Mouse (Mus musculus) G1E (cell line): ENCODE results near the gene Btnl4. TPM values are rescaled to one million over a fixed set of nuclear protein-coding genes. Genes with fewer than 3 reads are reported as not detected.
"Not testable (repeated sequence)": the region's sequence is repeated elsewhere in the genome, so short reads cannot be mapped to it uniquely, and the experiment has no call there.

Experiments used
- ATAC-seq: 2 replicates; pipeline ENCODE4 v1.8.0; 2016; ENCODE audit warnings: mild to moderate bottlenecking; ENCODE audit not compliant: insufficient number of reproducible peaks, poor library complexity, low FRiP score, severe bottlenecking; ENCODE audit errors: extremely low read depth
- DNase-seq: peaks from one replicate; pipeline ENCODE4 v3.0.0; 2012; ENCODE audit warnings: low spot score
- H3K27me3 ChIP-seq: 2 replicates; pipeline ENCODE4 v1.6.1; 2012; ENCODE audit warnings: mild to moderate bottlenecking, low read length, inconsistent platforms; ENCODE audit not compliant: insufficient read depth
- H3K36me3 ChIP-seq: replicated peaks from 2 replicates; pipeline ENCODE3; 2012; ENCODE audit warnings: mild to moderate bottlenecking, inconsistent platforms
- H3K4me1 ChIP-seq: 2 replicates; pipeline ENCODE4 v1.6.1; 2012; ENCODE audit warnings: low read depth, low read length, inconsistent platforms, mixed read lengths; ENCODE audit not compliant: insufficient read depth
- H3K4me3 ChIP-seq: 2 replicates; pipeline ENCODE4 v1.5.1; 2012; ENCODE audit warnings: low read depth, mild to moderate bottlenecking, inconsistent platforms, low read length, moderate library complexity, mixed read lengths
- H3K9me3 ChIP-seq: replicated peaks from 2 replicates; pipeline ENCODE4 v1.6.1; 2012; ENCODE audit warnings: inconsistent platforms
- CTCF ChIP-seq: IDR thresholded peaks from 2 replicates; pipeline ENCODE4 v1.5.1; 2012; ENCODE audit warnings: low read depth, low read length, inconsistent platforms, mixed read lengths
- GATA1 ChIP-seq: IDR thresholded peaks from 2 replicates; pipeline ENCODE4 v1.6.1; 2012; ENCODE audit warnings: borderline replicate concordance, low read length, inconsistent platforms, mixed read lengths
- GATA2 ChIP-seq: IDR thresholded peaks from 2 replicates; pipeline ENCODE4 v1.6.1; 2012; ENCODE audit warnings: low read depth, low read length, inconsistent platforms, borderline replicate concordance
- POLR2AphosphoS5 ChIP-seq: IDR thresholded peaks from 2 replicates; pipeline ENCODE4 v1.6.1; 2012; ENCODE audit warnings: low read depth, low read length, inconsistent platforms; ENCODE audit not compliant: insufficient replicate concordance
- TAL1 ChIP-seq: conservative IDR thresholded peaks from 2 replicates; pipeline ENCODE4 v1.6.1; 2012; ENCODE audit warnings: low read depth, low read length, inconsistent platforms, mixed read lengths
- polyA plus RNA-seq: library from polyadenylated mRNA; stranded (reverse); fragments of >175 nt; gene quantifications from 2 replicates; pipeline ENCODE4 v1.2.3, GENCODE M21; 2012
- total RNA-seq, 2 experiments: library from RNA; stranded (forward) in 1 of 2; stranded (reverse) in 1 of 2; fragments of 200-1000 nt in 1 of 2; fragments of >200 nt in 1 of 2; fragmentation: Nextera tagmentation in 1 of 2; gene quantifications; 2 replicates each; pipeline ENCODE4 v1.2.3; 2014 to 2017

The Btnl4 gene
- total and polyA plus RNA-seq, 3 experiments = 0.22 TPM; not detected in 2

DNA sequence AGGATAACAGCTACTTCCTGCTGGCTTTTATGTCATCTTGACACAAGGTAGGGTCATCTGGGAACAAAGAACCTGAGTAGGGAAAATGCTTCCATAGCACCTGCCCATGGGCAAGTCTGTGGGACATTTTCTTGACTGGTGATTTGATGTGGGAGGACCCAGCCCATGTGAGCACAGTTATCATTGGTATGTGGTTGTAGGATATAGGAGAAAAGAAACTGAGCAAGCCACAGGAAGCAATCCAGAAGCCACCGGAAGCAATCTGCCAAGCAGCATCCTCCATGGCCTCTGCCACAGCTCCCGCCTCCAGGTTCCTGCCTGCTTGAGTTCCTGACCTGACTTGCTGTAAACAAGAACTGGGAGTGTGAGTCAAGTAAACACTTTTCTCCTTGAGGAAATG lies 6.6 kb downstream of the Btnl4 start:
- H3K36me3 ChIP-seq = no peaks in the 10 kb centered on the region
- no peaks in the 10 kb centered on the region for H3K27me3 ChIP-seq
- no peak for DNase-seq
- no peaks in the 10 kb centered on the region for H3K4me1 ChIP-seq
- H3K4me3 ChIP-seq = no peak overlapping the region
- no peaks in the 10 kb centered on the region for H3K9me3 ChIP-seq
- TF ChIP-seq CTCF = no peak
- no peak for TF ChIP-seq GATA1
- no peak for TF ChIP-seq TAL1
- no peak for TF ChIP-seq GATA2
- TF ChIP-seq POLR2AphosphoS5 = no peak
- no peak for ATAC-seq

DNA sequence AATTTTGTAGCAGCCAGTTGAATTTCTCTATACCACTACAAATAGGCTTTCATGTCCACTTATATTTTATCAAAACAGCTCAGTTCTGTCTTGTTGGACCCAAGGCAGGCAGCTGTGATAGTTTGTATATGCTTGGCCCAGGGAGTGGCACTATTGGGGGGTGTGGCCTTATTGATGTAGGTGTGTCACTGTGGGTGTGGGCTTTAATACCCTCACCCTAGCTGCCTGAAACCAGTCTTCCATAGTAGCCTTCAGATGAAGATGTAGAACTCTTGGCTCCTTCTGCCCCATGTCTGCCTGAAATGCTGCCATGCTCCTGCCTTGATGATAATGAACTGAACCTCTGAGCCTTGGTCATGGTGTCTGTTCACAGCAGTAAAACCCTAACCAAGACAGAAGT lies 11.2 kb downstream of the Btnl4 start:
- H3K27me3 ChIP-seq = not testable (repeated sequence)

DNA sequence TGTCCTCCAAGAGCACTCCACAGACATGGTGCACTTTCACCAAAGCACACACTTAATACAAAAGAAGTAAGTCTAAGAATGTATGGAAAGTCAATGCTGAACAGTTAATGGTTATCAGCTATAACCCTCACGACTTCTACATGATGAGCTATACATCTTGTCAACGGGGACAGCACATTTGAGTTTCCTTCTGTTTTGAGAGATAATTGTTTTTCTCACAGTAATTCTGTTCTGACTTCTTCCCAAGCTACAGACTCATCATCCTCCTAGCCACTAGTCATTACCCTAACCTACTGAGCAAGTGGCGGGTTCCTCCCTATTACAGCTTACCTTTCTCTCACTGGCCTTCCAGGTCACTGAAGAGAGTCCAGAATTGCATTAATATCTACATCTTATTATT lies 17.9 kb downstream of the Btnl4 start:
- Histone ChIP-seq H3K27me3 (peaks cover 13% of the 10 kb centered on the region), H3K36me3 (no peaks in the 10 kb centered on the region), H3K9me3 (no peaks in the 10 kb centered on the region), H3K4me3 (no peak overlapping the region), H3K4me1 (no peaks in the 10 kb centered on the region)
- TF ChIP-seq GATA1 (no peak), GATA2 (no peak), POLR2AphosphoS5 (no peak), CTCF (no peak), TAL1 (no peak)
- ATAC-seq = no peak
- DNase-seq = no peak

More for the DNA sequence above, 11.2 kb downstream of the Btnl4 start:
- not testable (repeated sequence) for H3K4me3 ChIP-seq, DNase-seq, H3K9me3 ChIP-seq, H3K36me3 ChIP-seq, ATAC-seq, H3K4me1 ChIP-seq

DNA sequence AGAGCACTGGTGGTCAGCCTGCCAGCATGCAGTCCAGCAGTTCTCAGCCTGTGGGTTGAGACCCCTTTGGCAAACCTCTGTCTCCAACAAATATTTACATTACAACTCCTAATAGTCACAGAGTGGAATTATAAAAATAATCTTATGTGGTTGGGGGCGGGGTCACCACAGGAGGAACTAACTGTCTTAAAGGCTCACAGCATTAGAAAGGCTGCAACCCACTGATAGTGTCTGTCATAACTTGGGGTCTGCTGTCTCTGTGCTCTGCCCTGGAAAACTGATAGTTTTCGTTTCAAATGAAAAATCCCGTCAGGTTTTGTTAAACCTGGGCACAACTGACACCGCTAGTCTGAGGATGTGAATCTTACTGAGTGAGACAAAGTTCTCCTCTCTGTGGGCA lies 19.4 kb downstream of the Btnl4 start:
- ATAC-seq (no peak), DNase-seq (no peak)
- H3K4me1 ChIP-seq = no peaks in the 10 kb centered on the region
- no peaks in the 10 kb centered on the region for H3K36me3 ChIP-seq
- H3K27me3 ChIP-seq = peaks cover 18% of the 10 kb centered on the region
- H3K9me3 ChIP-seq = no peaks in the 10 kb centered on the region
- no peak overlapping the region for H3K4me3 ChIP-seq
- TF ChIP-seq POLR2AphosphoS5 (no peak), CTCF (no peak), TAL1 (no peak), GATA1 (no peak), GATA2 (no peak)

DNA sequence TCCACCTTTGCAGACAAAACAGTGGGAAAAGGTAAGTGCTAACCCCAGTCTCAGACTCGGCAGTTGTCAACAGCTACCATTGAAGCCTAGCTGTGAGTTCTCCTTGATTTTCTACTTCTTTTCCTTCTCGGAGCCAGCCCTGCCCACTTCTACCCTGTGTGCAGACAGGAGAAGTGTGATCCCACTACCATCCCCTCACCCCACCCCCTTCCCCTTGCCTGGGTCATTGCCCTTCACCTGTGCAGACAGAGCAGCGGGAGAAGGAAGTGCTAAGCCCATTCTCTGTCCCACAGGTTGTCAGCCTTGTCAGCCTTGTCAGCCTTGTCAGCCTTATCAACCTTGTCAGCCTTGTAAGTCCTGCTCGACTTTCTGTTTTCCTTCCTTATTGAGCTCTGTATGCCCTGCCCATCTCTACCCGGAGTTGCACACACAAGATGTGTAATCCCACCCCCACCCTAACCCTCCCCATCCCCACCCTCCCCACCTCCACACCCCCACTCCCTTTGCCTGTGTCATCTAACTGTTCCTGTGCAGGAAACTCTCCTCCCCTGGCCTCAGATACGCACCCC lies 28.6 kb downstream of the Btnl4 start:
- Histone ChIP-seq H3K4me3 (no peak overlapping the region), H3K4me1 (no peaks in the 10 kb centered on the region), H3K9me3 (no peaks in the 10 kb centered on the region), H3K36me3 (no peaks in the 10 kb centered on the region), H3K27me3 (peaks cover 27% of the 10 kb centered on the region)
- no peak for TF ChIP-seq GATA1
- TF ChIP-seq TAL1 = no peak
- TF ChIP-seq CTCF = no peak
- no peak for TF ChIP-seq POLR2AphosphoS5
- no peak for TF ChIP-seq GATA2
- DNase-seq (no peak), ATAC-seq (no peak)

DNA sequence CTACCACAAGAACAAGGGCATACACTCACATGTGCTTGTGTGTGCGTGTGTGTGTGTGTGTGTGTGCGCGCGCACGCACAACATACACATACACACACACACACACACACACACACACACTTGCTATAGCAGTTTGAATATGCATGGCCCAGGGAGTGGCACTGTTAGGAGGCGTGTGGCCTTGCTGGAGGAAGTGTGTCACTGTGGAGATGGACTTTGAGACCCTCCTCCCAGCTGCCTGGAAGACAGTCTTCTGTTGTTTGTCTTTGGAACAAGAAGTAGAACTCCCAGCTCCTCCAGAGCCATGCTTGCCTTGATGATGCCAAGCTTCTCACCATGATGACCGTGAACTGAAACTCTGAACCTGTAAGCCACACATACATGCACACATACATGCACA lies 35.1 kb downstream of the Btnl4 start:
- no peak overlapping the region for H3K4me3 ChIP-seq
- no peaks in the 10 kb centered on the region for H3K4me1 ChIP-seq
- no peaks in the 10 kb centered on the region for H3K36me3 ChIP-seq
- H3K27me3 ChIP-seq = 0 out of 2 replicates have a peak, but pooled peaks cover 7% of the 10 kb centered on the region
- no peak for TF ChIP-seq GATA2
- no peak for TF ChIP-seq TAL1
- no peak for TF ChIP-seq CTCF
- no peak for TF ChIP-seq POLR2AphosphoS5
- TF ChIP-seq GATA1 = no peak
- ATAC-seq = no peak
- no peaks in the 10 kb centered on the region for H3K9me3 ChIP-seq
- DNase-seq = no peak

DNA sequence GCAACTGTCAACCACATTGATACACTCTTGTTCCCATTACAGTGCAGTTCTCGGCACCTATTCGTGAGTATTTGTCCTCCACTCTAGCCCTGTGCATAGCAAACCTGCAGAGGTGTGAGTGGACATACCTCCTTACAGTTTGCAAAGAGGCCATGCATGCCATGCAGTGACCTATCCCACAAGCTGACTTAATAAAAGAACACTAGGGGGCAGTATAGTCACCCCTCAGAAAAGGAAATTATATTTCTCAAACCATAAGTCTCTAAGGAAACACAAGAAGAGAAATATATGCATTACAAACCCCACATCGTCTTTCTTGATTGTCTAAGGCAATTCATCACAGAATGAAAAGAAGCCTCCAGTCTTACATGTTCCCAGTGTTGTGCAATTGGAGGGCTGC lies 37.3 kb downstream of the Btnl4 start:
- ATAC-seq (no peak), DNase-seq (peak; percentile 18)
- TF ChIP-seq CTCF = no peak
- no peaks in the 10 kb centered on the region for H3K36me3 ChIP-seq
- H3K27me3 ChIP-seq = 0 out of 2 replicates have a peak, but pooled peaks cover 2% of the 10 kb centered on the region
- H3K4me1 ChIP-seq = no peaks in the 10 kb centered on the region
- 0 out of 2 replicates have a peak, but pooled peaks cover 3% of the 10 kb centered on the region for H3K9me3 ChIP-seq
- H3K4me3 ChIP-seq = no peak overlapping the region
